Mouse (Mus musculus) lung, postnatal 36 days (tissue): ENCODE results near the gene Zfp598.
"Not testable (repeated sequence)": the region's sequence is repeated elsewhere in the genome, so short reads cannot be mapped to it uniquely, and the experiment has no call there.

Experiments
- DNase-seq: peaks from one replicate; pipeline ENCODE4 v3.0.0; 2022; ENCODE audit warnings: mixed read lengths

The Zfp598 gene

GRCm38 (mm10) chr17:24689251-24690081 lies 20.0 kb downstream of the Zfp598 start, which contains the start of gene Syngr3:
Syngr3 (minus strand) TSS chr17:24689955.
- no peak for DNase-seq

GRCm38 (mm10) chr17:24692385-24692784 lies 22.9 kb downstream of the Zfp598 start:
- DNase-seq: no peak

GRCm38 (mm10) chr17:24695326-24696010 lies 26.0 kb downstream of the Zfp598 start:
- peak; percentile 10 for DNase-seq

GRCm38 (mm10) chr17:24696011-24696697 lies 26.7 kb downstream of the Zfp598 start, which contains the start of the genes Gfer and Noxo1:
Gfer (minus strand) TSS chr17:24696156.
Noxo1 (plus strand) TSS chr17:24696234.
- peak; percentile 91 for DNase-seq

- DNase-seq: no peak
These were observed 28.5 kb downstream of the Zfp598 start for GRCm38 (mm10) chr17:24697985-24698384.

- DNase-seq: no peak
These were observed 29.2 kb downstream of the Zfp598 start for GRCm38 (mm10) chr17:24698715-24699114.

GRCm38 (mm10) chr17:24699473-24699872 lies 30.0 kb downstream of the Zfp598 start:
- no peak for DNase-seq

GRCm38 (mm10) chr17:24701251-24701650 lies 31.8 kb downstream of the Zfp598 start:
- DNase-seq: no peak

GRCm38 (mm10) chr17:24705821-24706220 lies 36.3 kb downstream of the Zfp598 start:
- DNase-seq: no peak

GRCm38 (mm10) chr17:24706982-24707800 lies 37.7 kb downstream of the Zfp598 start, which contains the start of gene Tbl3:
Tbl3 (minus strand) TSS chr17:24707660.
- DNase-seq: peak; percentile 98

- DNase-seq: peak; percentile 15
These were observed 38.4 kb downstream of the Zfp598 start for GRCm38 (mm10) chr17:24707801-24708425.

- peak; percentile 55 for DNase-seq
These were observed 39.2 kb downstream of the Zfp598 start for GRCm38 (mm10) chr17:24708646-24709045.

GRCm38 (mm10) chr17:24715556-24715955 lies 46.1 kb downstream of the Zfp598 start:
- DNase-seq: no peak

- no peak for DNase-seq
These were observed 46.7 kb downstream of the Zfp598 start for GRCm38 (mm10) chr17:24716166-24716682.

- no peak for DNase-seq
These were observed 48.5 kb downstream of the Zfp598 start, which contains the start of the genes Rnf151 and Rps2 for GRCm38 (mm10) chr17:24717943-24718342. Rnf151 (minus strand) TSS chr17:24718063. Rps2 (plus strand) TSS chr17:24718116.

GRCm38 (mm10) chr17:24718938-24719337 lies 49.5 kb downstream of the Zfp598 start:
- not testable (repeated sequence) for DNase-seq

GRCm38 (mm10) chr17:24719494-24720222 lies 50.2 kb downstream of the Zfp598 start:
- DNase-seq: peak; percentile 99

- not testable (repeated sequence) for DNase-seq
These were observed 51.1 kb downstream of the Zfp598 start for GRCm38 (mm10) chr17:24720616-24721015.

- not testable (repeated sequence) for DNase-seq
These were observed 52.0 kb downstream of the Zfp598 start for GRCm38 (mm10) chr17:24721383-24721955.
